Mouse (Mus musculus): ENCODE measurements around the gene Spc25. TPM values are rescaled to one million over a fixed set of nuclear protein-coding genes. Genes with fewer than 3 reads are reported as not detected.

Gene Spc25
- total and polyA plus RNA-seq, 3 experiments, result 0.12 to 0.39 (median 0.32) TPM

- intact Hi-C loops (cut with DNase I), result no loop called here
- no peak for TF ChIP-seq POLR2A (IDR thresholded peaks at IDR 0.05; ENCODE audit: insufficient read depth, low read depth, low read length)
- no peak for TF ChIP-seq CTCF (IDR thresholded peaks at IDR 0.05)
- no peaks in the 10 kb centered on the region for H3K79me2 ChIP-seq (replicated peaks; ENCODE audit: control insufficient read depth, insufficient read depth, low read length)
- H3K27me3 ChIP-seq (ENCODE audit: control insufficient read depth, insufficient read depth, low read length), result no peaks in the 10 kb centered on the region
- no peak overlapping the region for H3K27ac ChIP-seq
- no peaks in the 10 kb centered on the region for H3K4me1 ChIP-seq (ENCODE audit: control insufficient read depth, insufficient read depth, low read length)
- H3K9ac ChIP-seq (ENCODE audit: low read depth, low read length), result no peak overlapping the region
- H3K4me3 ChIP-seq, result no peak overlapping the region
- H3K36me3 ChIP-seq (ENCODE audit: control insufficient read depth, insufficient read depth, low read length), result no peaks in the 10 kb centered on the region
- DNase-seq, result no peak
These were observed 26.1 kb upstream of the Spc25 start for GRCm38 (mm10) chr2:69232101-69232500.

GRCm38 (mm10) chr2:69230137-69230536 is 24.1 kb upstream of the Spc25 start:
- intact Hi-C loops (cut with DNase I), result no loop called here
- no peak for DNase-seq
- no peaks in the 10 kb centered on the region for H3K36me3 ChIP-seq (ENCODE audit: control insufficient read depth, insufficient read depth, low read length)
- H3K4me3 ChIP-seq, result no peak overlapping the region
- H3K79me2 ChIP-seq (replicated peaks; ENCODE audit: control insufficient read depth, insufficient read depth, low read length), result no peaks in the 10 kb centered on the region
- H3K9ac ChIP-seq (ENCODE audit: low read depth, low read length), result no peak overlapping the region
- TF ChIP-seq POLR2A (IDR thresholded peaks at IDR 0.05; ENCODE audit: insufficient read depth, low read depth, low read length) (no peak), CTCF (IDR thresholded peaks at IDR 0.05) (no peak), EP300 (IDR thresholded peaks at IDR 0.05; ENCODE audit: insufficient read depth, low read depth, low read length) (no peak)
- no peak overlapping the region for H3K27ac ChIP-seq
- H3K4me1 ChIP-seq (ENCODE audit: control insufficient read depth, insufficient read depth, low read length), result no peaks in the 10 kb centered on the region
- no peaks in the 10 kb centered on the region for H3K27me3 ChIP-seq (ENCODE audit: control insufficient read depth, insufficient read depth, low read length)
- WGBS, result 80% methylated on average over 2 of the region's 2 CpGs

- H3K79me2 ChIP-seq (replicated peaks; ENCODE audit: control insufficient read depth, insufficient read depth, low read length), result no peaks in the 10 kb centered on the region
- H3K27me3 ChIP-seq (ENCODE audit: control insufficient read depth, insufficient read depth, low read length), result no peaks in the 10 kb centered on the region
- H3K36me3 ChIP-seq (ENCODE audit: control insufficient read depth, insufficient read depth, low read length), result no peaks in the 10 kb centered on the region
- WGBS, result 88% methylated on average over 6 of the region's 6 CpGs
- H3K4me3 ChIP-seq, result no peak overlapping the region
- no peak for TF ChIP-seq POLR2A (IDR thresholded peaks at IDR 0.05; ENCODE audit: insufficient read depth, low read depth, low read length)
- no peak for TF ChIP-seq CTCF (IDR thresholded peaks at IDR 0.05)
- no peak for TF ChIP-seq EP300 (IDR thresholded peaks at IDR 0.05; ENCODE audit: insufficient read depth, low read depth, low read length)
- H3K27ac ChIP-seq, result no peak overlapping the region
- no peaks in the 10 kb centered on the region for H3K4me1 ChIP-seq (ENCODE audit: control insufficient read depth, insufficient read depth, low read length)
- H3K9ac ChIP-seq (ENCODE audit: low read depth, low read length), result no peak overlapping the region
- intact Hi-C loops (cut with DNase I), result no loop called here
- DNase-seq, result no peak
These were observed 22.6 kb upstream of the Spc25 start for GRCm38 (mm10) chr2:69228635-69229034.

- Histone ChIP-seq H3K36me3 (ENCODE audit: control insufficient read depth, insufficient read depth, low read length) (no peaks in the 10 kb centered on the region; the same call in 1 of the 2 replicates), H3K27me3 (ENCODE audit: control insufficient read depth, insufficient read depth, low read length) (no peaks in the 10 kb centered on the region), H3K27ac (no peak overlapping the region), H3K79me2 (replicated peaks; ENCODE audit: control insufficient read depth, insufficient read depth, low read length) (no peaks in the 10 kb centered on the region), H3K4me1 (ENCODE audit: control insufficient read depth, insufficient read depth, low read length) (no peaks in the 10 kb centered on the region), H3K4me3 (no peak overlapping the region), H3K9ac (ENCODE audit: low read depth, low read length) (no peak overlapping the region)
- intact Hi-C loops (cut with DNase I), result no loop called here
- TF ChIP-seq POLR2A (IDR thresholded peaks at IDR 0.05; ENCODE audit: insufficient read depth, low read depth, low read length) (no peak), EP300 (IDR thresholded peaks at IDR 0.05; ENCODE audit: insufficient read depth, low read depth, low read length) (no peak), CTCF (IDR thresholded peaks at IDR 0.05) (no peak)
- no peak for DNase-seq
- WGBS, result 91% methylated on average over 9 of the region's 9 CpGs
These were observed 20.9 kb upstream of the Spc25 start for GRCm38 (mm10) chr2:69226876-69227275.

GRCm38 (mm10) chr2:69224724-69225123 is 18.7 kb upstream of the Spc25 start:
- Histone ChIP-seq H3K27ac (no peak overlapping the region), H3K9ac (ENCODE audit: low read depth, low read length) (no peak overlapping the region), H3K4me3 (no peak overlapping the region), H3K79me2 (replicated peaks; ENCODE audit: control insufficient read depth, insufficient read depth, low read length) (no peaks in the 10 kb centered on the region), H3K27me3 (ENCODE audit: control insufficient read depth, insufficient read depth, low read length) (no peaks in the 10 kb centered on the region), H3K4me1 (ENCODE audit: control insufficient read depth, insufficient read depth, low read length) (no peaks in the 10 kb centered on the region), H3K36me3 (ENCODE audit: control insufficient read depth, insufficient read depth, low read length) (no peaks in the 10 kb centered on the region; the same call in 1 of the 2 replicates)
- 45% methylated on average over 2 of the region's 2 CpGs for WGBS
- no peak for DNase-seq
- intact Hi-C loops (cut with DNase I), result no loop called here
- TF ChIP-seq EP300 (IDR thresholded peaks at IDR 0.05; ENCODE audit: insufficient read depth, low read depth, low read length) (no peak), POLR2A (IDR thresholded peaks at IDR 0.05; ENCODE audit: insufficient read depth, low read depth, low read length) (no peak), CTCF (IDR thresholded peaks at IDR 0.05) (no peak)

- Histone ChIP-seq H3K27ac (no peak overlapping the region), H3K79me2 (replicated peaks; ENCODE audit: control insufficient read depth, insufficient read depth, low read length) (no peaks in the 10 kb centered on the region), H3K4me1 (ENCODE audit: control insufficient read depth, insufficient read depth, low read length) (no peaks in the 10 kb centered on the region), H3K36me3 (ENCODE audit: control insufficient read depth, insufficient read depth, low read length) (no peaks in the 10 kb centered on the region; the same call in 1 of the 2 replicates), H3K9ac (ENCODE audit: low read depth, low read length) (no peak overlapping the region), H3K27me3 (ENCODE audit: control insufficient read depth, insufficient read depth, low read length) (no peaks in the 10 kb centered on the region), H3K4me3 (no peak overlapping the region)
- WGBS, result 88% methylated on average over 10 of the region's 10 CpGs
- intact Hi-C loops (cut with DNase I), result no loop called here
- TF ChIP-seq EP300 (IDR thresholded peaks at IDR 0.05; ENCODE audit: insufficient read depth, low read depth, low read length), result no peak
- no peak for DNase-seq
These were observed 16.8 kb upstream of the Spc25 start for GRCm38 (mm10) chr2:69222815-69223214.
